Mouse (Mus musculus): ENCODE data around the gene Drd3. TPM values are rescaled to one million over a fixed set of nuclear protein-coding genes. Genes with fewer than 3 reads are reported as not detected.

The Drd3 gene
- polyA plus RNA-seq (2012; rRNA removed), result 0.03 TPM in 1 of 2 replicates, not detected in the other
- polyA plus RNA-seq (2014; fragmentation: Nextera tagmentation; extraction: Ambion mirVana), result not detected in 2 replicates

DNA sequence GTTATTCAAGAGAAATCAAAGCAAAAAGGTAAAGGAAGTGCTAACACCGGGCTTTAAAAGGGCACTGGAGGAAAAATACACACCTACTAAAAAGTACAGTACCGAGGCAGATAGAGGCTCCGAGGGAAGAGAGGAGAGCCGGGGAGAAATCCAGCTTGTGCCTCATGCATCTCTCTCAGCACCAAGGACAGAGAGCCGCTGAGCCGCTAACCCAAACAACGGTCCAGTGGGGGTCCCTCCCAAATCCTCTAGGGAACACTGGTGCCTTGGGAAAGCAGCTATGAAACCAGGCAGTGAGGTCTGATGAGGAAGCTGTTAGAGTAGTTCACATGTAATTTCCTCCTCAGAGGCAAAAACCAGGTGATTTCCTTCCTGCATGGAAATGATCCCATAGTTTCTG, at the start of gene Drd3:
Gene Drd3, plus strand, starts transcription at position 276 of the 400 bp plus-strand sequence.
- no peaks in the 10 kb centered on the region for H3K36me3 ChIP-seq (replicated peaks; ENCODE audit: control insufficient read depth, insufficient read depth, low read depth)
- H3K4me1 ChIP-seq (replicated peaks; ENCODE audit: control insufficient read depth in 2 of 2, insufficient read depth in 2 of 2, low read length in 1 of 2), result no peaks in the 10 kb centered on the region
- TF ChIP-seq EP300 (IDR thresholded peaks at IDR 0.05; ENCODE audit: low read depth), result no peak
- TF ChIP-seq CTCF (IDR thresholded peaks at IDR 0.05; ENCODE audit: low read depth), result no peak
- no peaks in the 10 kb centered on the region for H3K9me3 ChIP-seq (ENCODE audit: control insufficient read depth, low read length)
- H3K9ac ChIP-seq (replicated peaks), result no peak within 1 kb of the TSS
- no peak for ATAC-seq (ENCODE audit: insufficient read depth)
- no peak within 1 kb of the TSS for H3K4me2 ChIP-seq (ENCODE audit: low read depth)
- no peak within 1 kb of the TSS for H3K27ac ChIP-seq
- no peak for DNase-seq (ENCODE audit: low read depth in 3 of 3, low spot score in 3 of 3)
- H3K4me3 ChIP-seq (ENCODE audit: insufficient read depth in 1 of 2, low read depth in 2 of 2, low read length in 2 of 2), result no peak within 1 kb of the TSS
- 9% methylated on average over 7 of the region's 7 CpGs for WGBS (ENCODE audit: insufficient replicate concordance)
- H3K27me3 ChIP-seq (ENCODE audit: control insufficient read depth, insufficient read depth, low read length), result no peaks in the 10 kb centered on the region

DNA sequence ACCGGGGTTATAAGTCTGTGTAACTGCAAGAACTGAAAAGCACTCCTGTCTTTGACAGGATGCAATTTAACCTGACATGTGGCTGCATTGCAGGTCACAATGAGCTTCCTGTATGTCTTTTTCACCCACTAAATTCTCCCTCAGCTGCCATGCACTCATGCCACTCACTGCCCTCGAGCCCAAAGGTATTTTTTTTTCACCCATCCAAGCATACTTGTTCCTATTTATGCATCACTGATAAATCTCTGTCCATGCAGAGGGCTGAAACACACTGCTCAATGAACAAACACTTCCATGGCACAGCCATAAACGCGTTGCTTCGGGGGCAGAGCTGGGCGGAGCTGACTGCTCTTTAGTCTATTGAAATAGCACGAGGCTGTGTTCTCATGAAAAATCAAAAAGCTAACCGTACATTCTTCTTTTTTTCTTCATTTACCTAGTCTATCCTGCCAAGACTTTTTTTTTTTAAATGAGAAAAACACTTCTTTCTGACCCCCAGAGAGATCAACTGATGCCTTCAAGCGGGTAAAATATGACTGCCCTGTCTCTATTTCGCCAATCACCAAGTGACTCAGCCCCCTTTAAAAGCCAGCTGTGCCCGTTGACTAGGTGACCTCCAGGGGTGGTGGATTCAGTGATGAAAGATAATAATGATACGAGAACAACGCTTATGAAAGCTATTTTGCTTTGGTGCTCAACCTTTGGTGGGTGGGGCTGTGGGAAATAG, 45.3 kb upstream of the Drd3 start:
- no peak overlapping the region for H3K4me2 ChIP-seq (ENCODE audit: low read depth)
- no peak for DNase-seq (ENCODE audit: low read depth in 3 of 3, low spot score in 3 of 3)
- TF ChIP-seq EP300 (IDR thresholded peaks at IDR 0.05; ENCODE audit: low read depth) (no peak), CTCF (IDR thresholded peaks at IDR 0.05; ENCODE audit: low read depth) (no peak)

DNA sequence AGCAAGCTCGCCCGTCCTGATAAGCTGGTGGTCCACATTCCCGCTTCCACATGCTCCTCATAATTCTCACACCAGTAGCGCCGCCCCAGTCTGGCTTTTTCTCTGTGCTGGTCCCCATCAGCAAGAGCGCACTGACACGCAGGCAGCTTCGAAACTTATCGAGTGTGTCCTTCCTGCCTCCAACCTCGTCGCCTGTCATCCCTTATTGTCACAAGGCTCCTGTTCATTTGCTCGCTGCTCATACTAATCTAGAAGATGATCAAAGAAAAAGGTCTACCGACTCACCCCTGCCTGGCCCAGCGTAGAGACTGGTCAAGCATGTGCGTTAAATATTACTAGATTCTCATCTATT, 44.8 kb upstream of the Drd3 start:
- Histone ChIP-seq H3K9me3 (ENCODE audit: control insufficient read depth, low read length) (no peaks in the 10 kb centered on the region), H3K4me1 (replicated peaks; ENCODE audit: control insufficient read depth in 2 of 2, insufficient read depth in 2 of 2, low read length in 1 of 2) (no peaks in the 10 kb centered on the region), H3K27ac (no peak overlapping the region), H3K9ac (replicated peaks) (no peak overlapping the region), H3K27me3 (ENCODE audit: control insufficient read depth, insufficient read depth, low read length) (no peaks in the 10 kb centered on the region), H3K4me2 (ENCODE audit: low read depth) (no peak overlapping the region), H3K4me3 (ENCODE audit: insufficient read depth in 1 of 2, low read depth in 2 of 2, low read length in 2 of 2) (no peak overlapping the region), H3K36me3 (replicated peaks; ENCODE audit: control insufficient read depth, insufficient read depth, low read depth) (no peaks in the 10 kb centered on the region)
- 52% methylated on average over 15 of the region's 15 CpGs for WGBS (ENCODE audit: insufficient replicate concordance)
- DNase-seq (ENCODE audit: low read depth in 3 of 3, low spot score in 3 of 3), result no peak
- TF ChIP-seq EP300 (IDR thresholded peaks at IDR 0.05; ENCODE audit: low read depth), result no peak
- TF ChIP-seq CTCF (IDR thresholded peaks at IDR 0.05; ENCODE audit: low read depth), result no peak
- no peak for ATAC-seq (ENCODE audit: insufficient read depth)

More for the DNA sequence above, 45.3 kb upstream of the Drd3 start:
- WGBS (ENCODE audit: insufficient replicate concordance), result 55% methylated on average over 13 of the region's 13 CpGs
- no peak overlapping the region for H3K9ac ChIP-seq (replicated peaks)
- H3K4me3 ChIP-seq (ENCODE audit: insufficient read depth in 1 of 2, low read depth in 2 of 2, low read length in 2 of 2), result no peak overlapping the region
- ATAC-seq (ENCODE audit: insufficient read depth), result no peak
- no peaks in the 10 kb centered on the region for H3K27me3 ChIP-seq (ENCODE audit: control insufficient read depth, insufficient read depth, low read length)
- H3K27ac ChIP-seq, result no peak overlapping the region
- H3K4me1 ChIP-seq (replicated peaks; ENCODE audit: control insufficient read depth in 2 of 2, insufficient read depth in 2 of 2, low read length in 1 of 2), result no peaks in the 10 kb centered on the region
- H3K36me3 ChIP-seq (replicated peaks; ENCODE audit: control insufficient read depth, insufficient read depth, low read depth), result no peaks in the 10 kb centered on the region
- H3K9me3 ChIP-seq (ENCODE audit: control insufficient read depth, low read length), result no peaks in the 10 kb centered on the region

DNA sequence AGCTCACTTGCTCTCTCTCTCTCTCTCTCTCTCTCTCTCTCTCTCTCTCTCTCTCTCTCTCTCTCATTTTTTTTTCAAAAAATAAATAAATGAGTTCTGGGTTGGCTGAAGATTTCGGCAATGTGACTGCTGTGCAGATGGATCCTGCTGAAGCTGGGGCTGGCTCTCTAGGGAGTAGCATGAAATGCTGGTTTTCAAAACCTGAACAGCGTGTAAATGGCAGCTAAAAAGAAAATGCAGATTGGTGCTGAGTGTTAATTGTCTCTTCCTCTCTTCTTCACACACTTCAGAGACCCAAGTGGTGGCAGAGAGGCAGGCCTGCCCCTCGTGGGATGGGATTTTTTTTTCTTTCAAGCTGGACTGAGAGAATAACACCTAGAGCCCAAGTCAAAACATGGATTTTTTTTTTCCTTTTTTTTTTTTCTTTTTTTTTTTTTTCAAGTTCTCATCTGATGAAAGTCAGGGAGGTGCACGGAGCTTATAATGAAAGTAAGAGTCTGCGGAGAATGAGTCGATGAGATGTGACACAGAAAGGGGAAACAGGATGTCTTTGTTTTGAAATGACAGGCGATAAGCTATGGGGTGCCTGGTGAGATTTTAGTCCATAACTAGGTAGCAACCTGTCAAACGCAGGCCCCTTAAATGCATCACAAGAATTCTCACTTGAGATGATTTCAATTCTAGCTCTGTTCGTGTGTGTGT, 44.2 kb upstream of the Drd3 start:
- Histone ChIP-seq H3K4me2 (ENCODE audit: low read depth) (no peak overlapping the region), H3K4me3 (ENCODE audit: insufficient read depth in 1 of 2, low read depth in 2 of 2, low read length in 2 of 2) (no peak overlapping the region), H3K36me3 (replicated peaks; ENCODE audit: control insufficient read depth, insufficient read depth, low read depth) (no peaks in the 10 kb centered on the region), H3K27me3 (ENCODE audit: control insufficient read depth, insufficient read depth, low read length) (no peaks in the 10 kb centered on the region), H3K9me3 (ENCODE audit: control insufficient read depth, low read length) (no peaks in the 10 kb centered on the region), H3K9ac (replicated peaks) (no peak overlapping the region), H3K27ac (no peak overlapping the region), H3K4me1 (replicated peaks; ENCODE audit: control insufficient read depth in 2 of 2, insufficient read depth in 2 of 2, low read length in 1 of 2) (no peaks in the 10 kb centered on the region)
- TF ChIP-seq EP300 (IDR thresholded peaks at IDR 0.05; ENCODE audit: low read depth) (no peak), CTCF (IDR thresholded peaks at IDR 0.05; ENCODE audit: low read depth) (no peak)
- ATAC-seq (ENCODE audit: insufficient read depth), result no peak
- no peak for DNase-seq (ENCODE audit: low read depth in 3 of 3, low spot score in 3 of 3)
- 31% methylated on average over 9 of the region's 9 CpGs for WGBS (ENCODE audit: insufficient replicate concordance)

DNA sequence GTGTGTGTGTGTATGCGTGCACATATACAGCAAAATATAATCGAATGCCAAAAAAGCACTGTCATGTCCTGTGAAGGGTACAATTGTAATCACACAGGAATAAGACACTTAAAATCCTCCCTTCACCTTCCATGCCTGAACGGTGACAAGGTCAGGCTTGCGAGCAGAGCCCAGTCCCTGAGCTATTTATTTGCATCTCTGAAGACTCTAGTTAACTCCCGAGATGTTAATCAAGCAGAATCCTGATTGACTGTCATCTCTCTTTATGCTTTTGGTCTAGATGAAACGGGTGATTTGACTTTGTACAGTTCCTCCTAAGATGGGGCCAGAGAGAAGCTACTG, 43.7 kb upstream of the Drd3 start:
- no peak for TF ChIP-seq EP300 (IDR thresholded peaks at IDR 0.05; ENCODE audit: low read depth)
- TF ChIP-seq CTCF (IDR thresholded peaks at IDR 0.05; ENCODE audit: low read depth), result no peak
- no peaks in the 10 kb centered on the region for H3K9me3 ChIP-seq (ENCODE audit: control insufficient read depth, low read length)
- no peak for ATAC-seq (ENCODE audit: insufficient read depth)
- no peak overlapping the region for H3K4me2 ChIP-seq (ENCODE audit: low read depth)
- H3K27me3 ChIP-seq (ENCODE audit: control insufficient read depth, insufficient read depth, low read length), result no peaks in the 10 kb centered on the region
- H3K4me3 ChIP-seq (ENCODE audit: insufficient read depth in 1 of 2, low read depth in 2 of 2, low read length in 2 of 2), result no peak overlapping the region
- no peak overlapping the region for H3K9ac ChIP-seq (replicated peaks)
- H3K4me1 ChIP-seq (replicated peaks; ENCODE audit: control insufficient read depth in 2 of 2, insufficient read depth in 2 of 2, low read length in 1 of 2), result no peaks in the 10 kb centered on the region
- DNase-seq (ENCODE audit: low read depth in 3 of 3, low spot score in 3 of 3), result no peak
- 46% methylated on average over 6 of the region's 6 CpGs for WGBS (ENCODE audit: insufficient replicate concordance)
- no peaks in the 10 kb centered on the region for H3K36me3 ChIP-seq (replicated peaks; ENCODE audit: control insufficient read depth, insufficient read depth, low read depth)
- no peak overlapping the region for H3K27ac ChIP-seq
